Mouse (Mus musculus): ENCODE data around the gene Ccdc97. TPM values are rescaled to one million over a fixed set of nuclear protein-coding genes. Genes with fewer than 3 reads are reported as not detected.

The Ccdc97 gene
- polyA plus RNA-seq, 2 experiments = 28.4 to 64.5 TPM

- H3K4me3 ChIP-seq (replicated peaks; ENCODE audit: low read length) = no peak overlapping the region
- H3K36me3 ChIP-seq (ENCODE audit: control insufficient read depth, insufficient read depth, low read length) = peaks cover 97% of the 10 kb centered on the region
- H3K4me2 ChIP-seq (replicated peaks; ENCODE audit: low read depth, low read length, severe bottlenecking) = no peak overlapping the region
- DNase-seq (ENCODE audit: low spot score) (no peak), ATAC-seq (ENCODE audit: low FRiP score, low read depth) (no peak)
- no peaks in the 10 kb centered on the region for H3K4me1 ChIP-seq (ENCODE audit: control insufficient read depth, insufficient read depth, low read length)
- 68% methylated on average over 4 of the region's 4 CpGs for WGBS
- TF ChIP-seq POLR2A (IDR thresholded peaks at IDR 0.05; ENCODE audit: borderline replicate concordance, extremely low read depth, insufficient read depth, insufficient read length) = no peak
- no peak overlapping the region for H3K27ac ChIP-seq (replicated peaks; ENCODE audit: low read depth, low read length)
- no peaks in the 10 kb centered on the region for H3K9me3 ChIP-seq (ENCODE audit: control insufficient read depth, low read length)
- H3K27me3 ChIP-seq (ENCODE audit: control insufficient read depth, insufficient read depth, low read length) = no peaks in the 10 kb centered on the region
- no peak overlapping the region for H3K9ac ChIP-seq (ENCODE audit: low read depth, low read length, severe bottlenecking)
These were observed 16.1 kb upstream of the Ccdc97 start for GRCm38 (mm10) chr7:25734991-25735390.

GRCm38 (mm10) chr7:25731294-25732055, 12.6 kb upstream of the Ccdc97 start:
- Histone ChIP-seq H3K9me3 (ENCODE audit: control insufficient read depth, low read length) (no peaks in the 10 kb centered on the region), H3K4me1 (ENCODE audit: control insufficient read depth, insufficient read depth, low read length) (no peaks in the 10 kb centered on the region), H3K9ac (ENCODE audit: low read depth, low read length, severe bottlenecking) (no peak overlapping the region), H3K27me3 (ENCODE audit: control insufficient read depth, insufficient read depth, low read length) (no peaks in the 10 kb centered on the region), H3K4me2 (replicated peaks; ENCODE audit: low read depth, low read length, severe bottlenecking) (no peak overlapping the region), H3K27ac (replicated peaks; ENCODE audit: low read depth, low read length) (no peak overlapping the region), H3K36me3 (ENCODE audit: control insufficient read depth, insufficient read depth, low read length) (peaks cover 98% of the 10 kb centered on the region), H3K4me3 (replicated peaks; ENCODE audit: low read length) (no peak overlapping the region)
- DNase-seq (ENCODE audit: low spot score) (no peak), ATAC-seq (ENCODE audit: low FRiP score, low read depth) (no peak)
- WGBS = 91% methylated on average over 8 of the region's 8 CpGs
- TF ChIP-seq POLR2A (IDR thresholded peaks at IDR 0.05; ENCODE audit: borderline replicate concordance, extremely low read depth, insufficient read depth, insufficient read length) = no peak

GRCm38 (mm10) chr7:25729862-25730261, 11.0 kb upstream of the Ccdc97 start:
- TF ChIP-seq POLR2A (IDR thresholded peaks at IDR 0.05; ENCODE audit: borderline replicate concordance, extremely low read depth, insufficient read depth, insufficient read length) = no peak
- WGBS = 91% methylated on average over 2 of the region's 2 CpGs
- DNase-seq (ENCODE audit: low spot score) (no peak), ATAC-seq (ENCODE audit: low FRiP score, low read depth) (no peak)
- Histone ChIP-seq H3K36me3 (ENCODE audit: control insufficient read depth, insufficient read depth, low read length) (peaks cover 98% of the 10 kb centered on the region), H3K9me3 (ENCODE audit: control insufficient read depth, low read length) (no peaks in the 10 kb centered on the region), H3K27me3 (ENCODE audit: control insufficient read depth, insufficient read depth, low read length) (no peaks in the 10 kb centered on the region), H3K4me1 (ENCODE audit: control insufficient read depth, insufficient read depth, low read length) (no peaks in the 10 kb centered on the region), H3K9ac (ENCODE audit: low read depth, low read length, severe bottlenecking) (no peak overlapping the region), H3K4me2 (replicated peaks; ENCODE audit: low read depth, low read length, severe bottlenecking) (no peak overlapping the region), H3K27ac (replicated peaks; ENCODE audit: low read depth, low read length) (no peak overlapping the region), H3K4me3 (replicated peaks; ENCODE audit: low read length) (no peak overlapping the region)

- Histone ChIP-seq H3K4me1 (ENCODE audit: control insufficient read depth, insufficient read depth, low read length) (no peaks in the 10 kb centered on the region), H3K9me3 (ENCODE audit: control insufficient read depth, low read length) (no peaks in the 10 kb centered on the region), H3K36me3 (ENCODE audit: control insufficient read depth, insufficient read depth, low read length) (peaks cover 98% of the 10 kb centered on the region), H3K27ac (replicated peaks; ENCODE audit: low read depth, low read length) (no peak overlapping the region), H3K9ac (ENCODE audit: low read depth, low read length, severe bottlenecking) (no peak overlapping the region), H3K4me2 (replicated peaks; ENCODE audit: low read depth, low read length, severe bottlenecking) (no peak overlapping the region), H3K27me3 (ENCODE audit: control insufficient read depth, insufficient read depth, low read length) (no peaks in the 10 kb centered on the region), H3K4me3 (replicated peaks; ENCODE audit: low read length) (no peak overlapping the region)
- DNase-seq (ENCODE audit: low spot score) (no peak), ATAC-seq (ENCODE audit: low FRiP score, low read depth) (peak; percentile 56; the same call in 1 of the 2 replicates)
- no peak for TF ChIP-seq POLR2A (IDR thresholded peaks at IDR 0.05; ENCODE audit: borderline replicate concordance, extremely low read depth, insufficient read depth, insufficient read length)
- WGBS = 48% methylated on average over 2 of the region's 2 CpGs
These were observed 10.5 kb upstream of the Ccdc97 start for GRCm38 (mm10) chr7:25729396-25729795.

- H3K27ac ChIP-seq (replicated peaks; ENCODE audit: low read depth, low read length) = no peak overlapping the region
- H3K36me3 ChIP-seq (ENCODE audit: control insufficient read depth, insufficient read depth, low read length) = peaks cover 98% of the 10 kb centered on the region
- TF ChIP-seq POLR2A (IDR thresholded peaks at IDR 0.05; ENCODE audit: borderline replicate concordance, extremely low read depth, insufficient read depth, insufficient read length) = no peak
- WGBS = 92% methylated on average over 5 of the region's 5 CpGs
- ATAC-seq (ENCODE audit: low FRiP score, low read depth) = no peak
- H3K27me3 ChIP-seq (ENCODE audit: control insufficient read depth, insufficient read depth, low read length) = no peaks in the 10 kb centered on the region
- H3K9me3 ChIP-seq (ENCODE audit: control insufficient read depth, low read length) = no peaks in the 10 kb centered on the region
- H3K4me3 ChIP-seq (replicated peaks; ENCODE audit: low read length) = no peak overlapping the region
- DNase-seq (ENCODE audit: low spot score) = no peak
- H3K4me2 ChIP-seq (replicated peaks; ENCODE audit: low read depth, low read length, severe bottlenecking) = no peak overlapping the region
- no peak overlapping the region for H3K9ac ChIP-seq (ENCODE audit: low read depth, low read length, severe bottlenecking)
- no peaks in the 10 kb centered on the region for H3K4me1 ChIP-seq (ENCODE audit: control insufficient read depth, insufficient read depth, low read length)
These were observed 8.9 kb upstream of the Ccdc97 start for GRCm38 (mm10) chr7:25727800-25728199.

Data from limb, embryonic 14.5 days (tissue).